Mouse (Mus musculus) ZHBTc4 (cell line): ENCODE measurements at regions not wholly inside any gene's neighbourhood (a gene's known extent, or its start where the extent isn't known, plus 50 kb on each side); places are given as distances from the start of the nearest gene placed in this dataset.

ENCODE experiments used
- DNase-seq: peaks from one replicate; pipeline ENCODE4 v3.0.0-alpha.2; 2011; ENCODE audit warnings: low read depth, low spot score

DNA sequence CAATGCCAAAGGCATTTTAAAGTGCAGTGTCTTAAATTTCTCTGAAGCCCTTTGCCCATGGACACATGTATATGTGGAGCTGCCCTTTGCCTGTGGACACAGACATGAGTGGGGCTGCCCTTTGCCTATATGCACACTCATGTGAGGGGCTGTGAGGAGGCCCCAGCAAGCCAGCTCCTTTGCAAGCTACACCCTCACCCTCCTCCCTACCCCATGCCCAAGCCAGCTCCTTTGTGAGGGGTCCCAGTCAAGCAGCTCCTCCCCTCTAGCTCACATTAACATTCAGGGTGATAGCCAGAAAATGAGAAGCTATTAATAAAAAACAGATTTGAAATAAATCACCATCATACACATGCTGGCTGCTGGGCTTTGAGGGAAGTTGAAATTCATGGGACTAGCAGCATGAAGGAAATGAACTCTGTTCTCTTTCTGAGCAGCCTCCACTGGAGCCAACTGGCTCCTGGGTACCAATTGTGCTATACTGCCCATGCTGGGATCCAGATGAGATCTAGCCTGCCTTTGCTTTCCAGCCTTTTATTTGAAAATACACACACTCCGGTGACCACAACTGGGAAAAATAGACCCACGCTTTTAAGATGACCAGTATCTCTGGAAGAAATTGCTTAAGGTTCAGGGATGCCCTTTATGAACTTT is 151.4 kb downstream of the Abcc12 start:
- no peak for DNase-seq

DNA sequence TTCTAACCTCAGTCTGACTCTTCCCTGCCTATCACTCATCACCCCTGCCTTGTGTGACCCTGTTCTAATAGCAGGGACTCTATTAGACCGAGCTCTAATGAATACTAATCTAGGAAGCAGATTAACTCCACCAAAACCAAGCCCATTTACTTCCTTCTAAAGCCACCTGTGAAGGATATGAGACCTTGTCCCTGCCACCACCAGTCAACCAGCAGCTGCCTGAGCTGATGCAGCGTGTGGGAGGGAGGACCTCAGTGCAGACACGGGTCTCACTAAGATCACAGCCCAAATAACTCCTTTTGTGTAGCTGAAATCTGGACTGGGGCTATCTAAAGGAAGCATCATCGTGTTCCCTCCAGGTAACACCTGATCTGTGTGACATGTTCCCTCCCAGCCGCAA is 152.4 kb downstream of the Abcc12 start:
- DNase-seq = no peak

DNA sequence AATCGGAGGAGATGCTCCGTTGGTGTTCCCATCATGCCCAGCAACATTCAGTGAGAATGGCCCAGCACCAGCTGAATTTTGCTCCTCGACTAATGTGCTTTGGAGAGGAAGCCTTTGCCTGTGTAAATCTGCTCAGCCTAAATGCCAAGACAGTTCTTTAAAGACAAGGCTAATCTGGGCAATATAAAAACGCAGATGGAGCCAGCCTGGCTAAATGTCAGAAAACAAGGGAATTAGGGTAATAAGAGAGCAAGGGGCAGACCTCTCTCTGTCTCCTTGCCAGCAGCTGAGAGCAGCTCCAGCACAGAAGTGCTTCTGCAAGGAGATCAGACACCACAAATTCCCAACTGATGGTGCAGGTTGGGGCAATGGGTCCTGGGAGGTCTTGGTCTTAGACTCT is 154.4 kb downstream of the Abcc12 start:
- DNase-seq = no peak

DNA sequence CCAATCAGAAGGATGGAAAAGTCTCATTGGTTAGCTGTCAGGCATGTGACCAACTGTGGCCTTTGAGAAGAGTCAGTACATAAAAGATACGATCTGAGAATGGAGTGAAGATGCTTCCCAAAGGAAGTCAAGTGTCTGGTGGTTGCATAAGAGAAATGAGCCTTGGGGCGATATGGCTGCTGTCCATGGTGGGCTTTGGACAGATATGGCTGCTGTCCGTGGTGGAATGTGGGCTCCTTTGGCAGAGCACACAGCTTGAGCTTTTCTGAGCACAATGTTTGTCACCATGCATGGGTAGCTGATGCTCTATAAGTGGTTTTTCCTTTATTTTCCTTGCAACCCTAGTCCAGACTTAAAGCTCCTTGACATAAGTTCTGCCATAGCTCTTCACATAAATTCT is 155.1 kb downstream of the Abcc12 start:
- peak; percentile 41 for DNase-seq

DNA sequence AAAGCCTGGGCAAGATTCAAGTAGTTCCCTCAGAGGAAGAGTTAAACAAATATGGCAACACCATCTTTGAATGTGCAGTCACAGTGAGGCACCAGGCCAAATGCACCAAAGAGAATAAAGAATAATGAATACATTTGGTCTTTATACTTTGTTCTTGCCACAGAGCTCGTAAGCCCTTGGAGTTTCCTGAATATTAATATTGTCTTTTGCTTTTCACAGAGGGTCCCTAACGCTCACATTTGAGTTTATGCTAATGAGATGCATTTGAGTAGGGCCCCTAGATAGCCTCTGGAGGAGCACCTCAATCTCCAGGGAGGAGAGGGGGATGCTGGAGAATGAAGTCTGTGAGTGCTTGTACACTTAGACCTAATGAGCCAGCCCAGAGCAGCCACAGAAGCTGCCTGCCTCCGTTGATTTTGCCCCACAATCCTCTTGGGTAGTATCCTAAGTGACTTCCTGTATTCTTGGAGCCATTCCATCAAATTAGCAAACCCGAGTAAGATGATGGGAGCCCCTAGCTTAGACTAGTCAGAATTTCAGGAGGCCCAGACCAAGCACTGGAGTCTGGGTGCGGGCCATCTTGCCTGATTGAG is 161.3 kb downstream of the Abcc12 start:
- no peak for DNase-seq

DNA sequence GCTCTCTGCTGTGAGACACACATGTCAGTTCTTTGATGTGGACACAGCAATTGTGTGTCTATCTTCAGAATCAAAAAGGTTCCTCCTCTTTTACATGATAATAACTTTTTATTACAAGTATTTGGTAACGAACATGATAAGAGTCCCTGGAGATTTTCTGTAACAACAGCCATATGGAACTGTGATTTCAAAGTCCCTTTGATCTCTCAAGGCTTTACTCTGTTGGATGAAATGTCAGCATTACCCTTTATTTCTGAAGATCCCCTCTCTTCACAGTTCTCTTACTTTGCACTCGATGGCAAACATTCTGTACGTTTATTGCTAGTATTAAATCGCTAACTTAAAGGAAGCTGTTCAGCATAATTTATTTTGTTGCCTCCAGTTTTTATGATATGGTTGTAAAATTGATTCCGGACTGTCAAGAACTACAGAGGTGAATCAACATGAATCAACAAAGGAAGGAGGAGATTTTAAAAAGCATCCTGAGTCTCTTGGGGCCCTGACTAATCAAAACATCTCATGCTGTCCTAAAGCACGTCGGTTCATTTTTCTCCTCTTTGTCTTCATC is 162.0 kb downstream of the Abcc12 start:
- no peak for DNase-seq

DNA sequence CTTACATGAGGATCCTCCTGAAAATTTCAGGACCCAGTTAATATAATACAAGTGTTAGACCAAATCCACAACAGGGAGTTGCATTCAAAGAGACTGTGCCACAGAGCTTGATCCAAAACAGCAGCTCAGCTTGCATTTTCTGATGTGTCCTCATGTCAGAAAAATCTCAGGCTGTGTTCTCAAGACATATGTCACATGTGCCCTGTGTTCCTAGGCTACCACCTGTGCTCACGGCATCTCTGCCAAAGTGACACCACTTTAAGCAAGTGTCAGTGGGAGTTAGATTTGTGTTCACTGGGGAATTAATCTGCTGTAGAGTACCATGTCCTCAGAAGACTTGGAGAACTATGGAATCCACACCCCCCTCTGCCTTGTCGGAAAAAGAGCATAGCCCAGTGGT is 165.3 kb downstream of the Abcc12 start:
- no peak for DNase-seq

DNA sequence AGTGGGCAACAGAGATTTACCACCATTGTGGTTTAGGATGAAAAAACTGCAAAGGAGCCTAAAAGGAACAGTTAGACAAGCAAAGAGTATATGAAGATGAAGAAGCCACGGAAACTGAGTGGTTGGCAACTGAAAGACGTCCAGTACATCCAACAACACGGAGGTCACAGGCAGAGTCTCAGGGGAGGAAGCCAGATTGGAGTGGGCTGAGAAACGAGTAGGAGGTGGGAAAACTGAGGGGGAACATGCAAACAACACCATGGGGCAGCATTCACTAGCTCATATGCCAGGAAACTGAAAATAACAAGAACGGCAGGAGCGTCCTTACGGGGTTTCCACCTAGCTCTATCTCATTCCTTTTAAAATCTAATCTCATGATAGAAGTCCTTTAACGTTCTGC is 169.3 kb downstream of the Abcc12 start:
- DNase-seq = no peak

DNA sequence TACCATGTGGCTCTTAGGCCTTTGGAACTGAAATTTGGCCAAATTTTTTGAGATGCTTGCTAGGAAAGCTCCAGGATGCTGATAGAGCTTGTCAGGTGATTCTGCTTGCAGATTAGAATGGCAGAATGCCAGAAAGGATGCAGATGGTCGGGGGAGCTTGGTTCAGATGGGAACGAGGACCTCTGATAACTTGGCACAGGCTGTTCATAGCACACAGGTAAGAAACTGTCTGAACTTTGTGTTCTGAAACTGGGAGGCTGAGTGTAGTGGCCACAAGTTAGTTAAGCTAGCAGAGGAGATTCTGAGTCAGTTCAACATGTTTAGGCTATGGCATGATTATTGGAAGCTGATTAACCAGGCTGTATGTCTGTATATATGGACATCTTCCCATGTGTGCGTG is 174.3 kb downstream of the Abcc12 start:
- no peak for DNase-seq

DNA sequence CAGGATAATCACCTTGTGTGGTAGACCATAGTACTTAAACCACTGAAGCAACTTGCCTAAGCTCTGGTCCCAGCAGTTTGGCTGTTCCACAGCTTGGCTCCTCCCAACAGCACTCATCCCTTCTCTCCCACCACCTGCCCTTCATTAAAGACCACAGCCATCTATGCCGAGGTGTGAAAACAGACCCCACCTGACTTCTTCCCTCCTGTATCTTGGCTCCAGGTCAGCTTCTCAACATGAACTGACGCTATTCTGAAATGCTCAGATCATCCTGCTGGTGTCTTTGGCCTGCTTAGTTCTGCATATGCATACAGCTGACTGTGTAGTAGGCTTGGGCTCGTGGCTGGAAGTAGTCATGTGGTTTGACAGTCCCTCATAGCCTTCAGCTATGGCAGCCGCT is 177.1 kb downstream of the Abcc12 start:
- DNase-seq = no peak

DNA sequence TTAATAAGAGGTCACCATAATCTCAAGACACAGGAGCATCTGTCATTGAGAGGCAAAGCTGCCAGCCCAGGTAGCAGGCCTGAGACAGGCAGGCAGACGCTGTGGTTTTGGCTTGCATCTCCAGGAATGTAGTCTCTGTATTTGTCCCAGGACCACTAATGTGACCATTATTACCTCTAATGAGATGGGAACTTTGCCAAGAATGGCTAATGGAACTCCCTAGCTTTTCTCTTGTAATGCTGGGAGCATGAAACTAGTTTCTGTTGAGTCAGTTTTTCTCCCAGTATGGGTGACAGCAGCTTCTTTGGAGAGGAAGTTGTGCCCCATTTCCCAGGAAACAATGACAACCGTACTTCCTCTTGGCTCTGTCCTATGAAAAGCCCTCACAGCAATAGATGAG is 178.5 kb downstream of the Abcc12 start:
- DNase-seq = no peak

DNA sequence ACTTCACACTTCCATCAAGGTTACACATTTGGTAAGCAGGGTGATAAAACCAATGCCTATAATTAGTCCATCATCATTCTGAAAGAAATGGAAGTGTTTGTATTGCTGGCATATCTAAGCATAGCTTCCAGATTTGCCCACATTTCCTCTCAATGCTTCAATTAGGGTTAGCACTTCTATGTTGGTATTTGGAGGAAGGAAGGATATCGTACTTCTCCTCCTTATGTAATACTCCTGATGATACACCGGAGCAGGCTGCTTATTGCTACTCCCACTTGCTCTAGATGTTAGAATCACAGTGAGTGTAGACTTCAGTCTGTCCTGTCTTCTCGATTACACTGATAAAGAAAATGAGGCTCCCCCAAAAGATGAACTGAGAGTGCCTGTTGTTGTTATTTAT is 185.4 kb downstream of the Abcc12 start:
- no peak for DNase-seq

DNA sequence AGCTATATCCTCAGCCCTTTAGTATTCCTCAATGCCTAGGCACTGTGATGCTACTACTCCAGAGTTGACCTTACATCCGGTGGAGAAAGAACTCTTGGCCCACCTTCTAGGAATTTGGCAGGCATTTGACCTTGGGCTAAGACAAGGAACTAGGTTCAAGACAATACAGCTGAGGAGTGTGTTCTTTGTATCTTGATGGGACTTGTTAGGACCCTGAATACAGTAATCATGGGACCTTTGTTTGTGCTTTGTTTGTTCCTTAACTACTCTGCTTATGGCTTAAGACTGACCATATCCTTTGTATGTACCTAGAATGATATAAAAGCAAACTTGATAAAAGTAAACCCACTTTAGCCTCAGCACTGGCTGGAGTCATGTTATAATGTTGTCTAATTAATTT is 186.7 kb downstream of the Abcc12 start:
- peak; percentile 96 for DNase-seq

DNA sequence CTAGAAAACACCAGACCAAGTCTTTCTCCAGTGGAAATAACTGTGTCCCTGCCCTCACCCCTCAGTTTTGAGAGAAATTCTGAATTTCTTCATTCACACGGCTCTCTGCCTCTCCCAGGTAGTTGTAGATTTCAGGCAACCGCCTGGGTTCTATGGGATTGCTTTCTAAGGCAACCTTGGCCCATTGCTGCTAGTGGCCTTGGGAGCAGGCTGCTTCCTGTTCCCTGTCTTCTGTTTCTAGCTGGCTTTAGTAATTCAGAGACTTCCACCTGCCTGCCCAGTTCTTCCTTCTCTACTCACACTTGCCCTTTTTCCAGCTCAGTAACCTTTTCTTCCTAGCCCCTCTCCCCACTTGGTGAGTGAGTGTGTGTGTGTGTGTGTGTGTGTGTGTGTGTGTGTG is 187.1 kb downstream of the Abcc12 start:
- DNase-seq = peak; percentile 72

DNA sequence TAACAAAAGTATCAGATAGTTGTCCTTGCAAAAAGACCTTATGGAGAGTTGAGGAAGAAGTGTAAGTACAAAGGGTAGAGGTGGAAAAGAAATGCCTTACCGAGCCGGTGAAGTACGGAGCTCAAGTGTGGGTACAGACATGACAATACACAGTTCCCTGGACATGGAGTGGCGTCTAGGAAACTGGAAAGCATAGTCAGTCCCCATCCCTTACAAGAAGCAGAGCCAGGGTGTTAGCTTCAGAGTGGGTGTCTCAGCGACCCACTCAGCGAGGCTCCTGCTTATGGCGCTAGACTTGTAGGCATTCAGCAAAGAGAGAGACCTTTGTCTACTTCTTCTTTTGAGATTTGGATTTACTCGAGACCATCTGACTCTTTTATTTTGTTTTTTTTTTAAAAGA is 189.8 kb downstream of the Abcc12 start:
- no peak for DNase-seq

DNA sequence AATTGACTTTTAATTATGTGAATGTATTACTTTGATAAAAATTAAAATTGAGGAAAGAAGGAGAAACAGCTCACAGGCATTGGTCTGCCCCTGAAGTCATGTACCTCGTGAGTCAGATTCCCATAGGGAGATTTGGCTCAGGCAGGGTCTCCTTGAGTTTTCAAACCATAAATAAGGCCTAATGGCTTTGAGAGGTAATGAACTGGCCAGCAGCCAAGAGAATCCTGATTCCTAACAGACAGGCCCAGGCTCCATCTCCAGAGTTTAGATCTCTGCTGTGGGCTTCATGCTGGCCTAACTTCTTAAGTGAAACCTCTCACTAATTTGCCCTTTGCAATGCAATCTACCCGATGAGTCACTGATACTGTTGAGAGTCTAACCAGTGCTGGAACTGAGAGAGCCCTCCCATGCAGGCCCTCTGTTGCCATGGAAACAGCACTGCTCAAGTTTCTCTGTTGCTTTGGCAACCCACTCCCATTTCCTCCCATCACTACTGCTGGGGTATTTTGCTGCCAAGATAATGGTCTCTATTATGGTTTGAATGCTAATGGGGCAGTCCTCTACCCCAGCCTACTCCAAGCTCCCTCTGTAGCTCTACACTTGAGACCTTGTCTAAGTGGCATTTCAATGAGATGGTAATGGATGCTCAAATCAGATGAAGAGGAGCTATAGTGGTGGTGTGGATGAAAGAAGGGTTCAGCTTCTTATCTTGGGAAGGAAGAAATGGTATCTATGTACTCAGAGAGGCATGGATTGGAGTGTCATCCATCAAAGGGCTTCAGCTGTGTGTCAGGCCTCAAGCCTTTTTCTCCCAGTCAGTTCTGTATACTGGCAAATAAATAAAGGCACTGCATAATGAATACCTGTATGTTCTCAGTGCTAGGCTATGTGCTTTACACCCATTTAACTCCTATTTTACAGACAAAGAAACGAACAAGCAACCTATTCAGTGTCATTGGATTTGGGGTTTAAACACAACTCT is 190.5 kb downstream of the Abcc12 start:
- DNase-seq = peak; percentile 80

DNA sequence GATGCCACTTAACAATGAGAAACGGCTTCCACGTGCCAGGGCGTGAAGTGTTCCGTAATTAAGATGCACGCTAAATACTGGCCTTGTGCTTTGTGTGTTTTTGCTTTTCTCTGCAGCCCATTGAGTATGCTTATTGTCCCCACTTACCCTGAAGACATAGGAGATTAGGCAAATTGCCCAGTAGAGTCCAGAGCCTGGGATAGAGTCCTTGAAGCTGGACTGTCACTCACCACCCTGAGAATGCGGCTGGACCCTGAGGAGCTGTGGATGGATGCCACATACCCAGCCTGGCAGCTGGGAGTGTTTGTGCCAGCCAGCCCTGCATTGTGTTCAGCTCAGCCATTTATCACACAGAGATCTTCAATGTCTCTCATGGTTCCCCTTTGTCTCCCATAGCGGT is 195.2 kb downstream of the Abcc12 start:
- no peak for DNase-seq

DNA sequence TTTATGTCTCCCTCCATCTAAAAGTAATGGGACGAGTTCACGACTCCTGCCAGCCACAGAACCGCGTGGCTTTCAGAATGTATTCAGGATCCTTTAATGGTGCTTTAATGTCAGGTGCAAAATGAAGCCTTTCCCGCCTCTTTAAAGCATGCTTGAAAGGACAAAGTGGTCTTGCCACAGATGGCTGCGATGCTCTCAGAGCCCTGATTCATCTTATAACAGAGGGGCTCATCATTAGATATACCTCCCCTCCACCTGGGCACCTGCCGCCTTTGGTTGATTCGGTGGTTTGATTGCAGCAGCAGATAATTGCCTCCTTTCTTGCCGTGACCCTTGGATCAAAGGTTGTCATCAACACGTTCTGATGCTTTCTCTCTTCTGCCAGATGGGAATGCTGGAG is 198.5 kb downstream of the Abcc12 start:
- DNase-seq = no peak

DNA sequence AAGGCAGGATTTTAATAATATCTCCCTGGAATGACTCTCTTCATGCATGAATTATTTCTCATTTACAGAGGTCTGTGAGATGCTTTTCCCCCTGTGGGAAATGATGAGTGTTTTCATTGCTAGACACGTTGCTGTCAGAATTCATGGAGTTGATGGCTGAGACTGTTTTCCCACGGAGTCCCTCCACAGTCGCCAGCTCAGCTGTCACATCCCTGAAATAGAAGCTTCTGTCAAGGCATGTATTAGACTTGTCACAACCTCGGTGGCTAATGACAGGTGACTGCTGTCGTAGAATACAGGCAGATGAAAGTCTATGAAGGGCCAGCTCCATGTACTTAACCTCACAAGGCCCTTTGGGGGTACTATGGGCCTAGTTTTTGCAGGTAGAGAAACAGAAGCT is 212.4 kb downstream of the Abcc12 start:
- no peak for DNase-seq

DNA sequence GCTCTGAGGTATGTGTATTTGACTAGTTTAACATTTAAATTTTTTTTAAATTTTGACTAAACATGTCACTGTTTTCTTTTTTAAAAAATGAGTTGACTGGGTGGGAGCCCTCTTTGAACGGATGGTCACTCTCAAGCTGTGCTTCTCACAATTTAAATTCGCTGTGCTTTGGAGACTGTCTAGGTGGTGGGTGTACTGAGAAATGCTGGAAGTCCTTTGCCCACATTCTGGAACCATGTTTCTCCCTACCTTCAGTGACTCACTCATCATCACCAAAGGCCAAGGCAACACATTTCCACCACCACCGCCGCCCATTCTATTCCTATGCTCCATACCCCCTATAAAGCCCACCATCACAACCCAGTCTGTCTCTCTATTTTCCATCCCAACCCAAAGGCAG is 213.8 kb downstream of the Abcc12 start:
- no peak for DNase-seq

DNA sequence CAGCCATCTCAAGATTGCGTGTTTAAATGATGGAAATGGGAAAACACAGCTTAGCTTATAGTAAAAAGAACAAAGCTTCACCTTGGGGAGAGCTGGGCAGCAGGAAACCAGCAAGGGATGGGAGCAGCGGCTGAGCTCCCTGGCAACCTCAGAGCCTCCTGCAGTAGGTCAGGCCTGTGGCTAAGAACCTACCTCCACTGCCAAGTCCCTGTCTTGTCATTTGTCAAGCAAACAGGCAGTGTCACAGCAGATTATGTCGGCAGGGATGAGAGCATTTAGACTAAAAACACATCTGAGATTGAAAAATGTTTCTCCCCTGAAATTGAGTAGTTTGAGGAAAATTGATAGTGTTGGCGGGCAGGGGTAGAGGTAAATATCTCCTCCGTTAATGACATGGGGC is 214.8 kb downstream of the Abcc12 start:
- no peak for DNase-seq

DNA sequence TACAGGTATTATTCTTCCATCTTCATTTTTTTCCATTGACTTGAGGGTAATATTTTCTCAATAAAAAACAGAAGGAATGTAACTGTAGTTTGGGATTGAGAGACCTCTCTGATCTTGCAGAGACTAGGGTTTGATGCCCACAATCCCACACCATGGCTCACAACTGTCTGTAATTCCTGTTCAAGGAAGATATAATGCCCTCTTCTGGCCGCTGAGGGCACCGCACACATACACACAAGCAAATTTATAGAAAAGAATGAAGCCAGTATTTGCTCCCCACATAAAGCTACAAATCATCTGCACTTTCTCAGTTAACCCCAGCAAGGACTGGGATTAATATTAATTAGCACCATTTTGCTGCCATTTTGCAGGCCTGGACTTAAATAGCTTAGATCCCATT is 215.6 kb downstream of the Abcc12 start:
- DNase-seq = peak; percentile 58
